Mouse (Mus musculus) MEL (cell line): Measurements from ENCODE around the gene Prim2. TPM values are rescaled to one million over a fixed set of nuclear protein-coding genes. Genes with fewer than 3 reads are reported as not detected.

ENCODE experiments used
- DNase-seq: peaks from one replicate; pipeline ENCODE4 v3.0.0; 2011; ENCODE audit warnings: low read depth, low spot score
- H3K27ac ChIP-seq: 2 replicates; pipeline ENCODE4 v1.5.1; 2012; ENCODE audit warnings: low read depth, mild to moderate bottlenecking, control low read depth, low read length, moderate library complexity; ENCODE audit not compliant: control insufficient read depth
- H3K27me3 ChIP-seq, 2 experiments: fragments of 150-350 bp in 1 of 2; sonication (generic) in 1 of 2; 2 replicates each; pipeline ENCODE4 v1.6.1; 2012; ENCODE audit warnings: low read length in 2 of 2, mild to moderate bottlenecking in 2 of 2, improper control_type of control experiment in 1 of 2, moderate library complexity in 1 of 2; ENCODE audit not compliant: insufficient read depth in 2 of 2, control insufficient read depth in 1 of 2
- H3K36me3 ChIP-seq, 2 experiments: 2 replicates each; pipeline ENCODE4 v1.6.1; 2012 to 2014; ENCODE audit warnings: low read length in 2 of 2, improper control_type of control experiment in 1 of 2, inconsistent platforms in 1 of 2, mild to moderate bottlenecking in 1 of 2; ENCODE audit not compliant: insufficient read depth in 2 of 2, control insufficient read depth in 1 of 2
- H3K4me1 ChIP-seq, 2 experiments: fragments of 150-350 bp in 1 of 2; sonication (generic) in 1 of 2; 2 replicates each; pipeline ENCODE4 v1.6.1; 2012; ENCODE audit warnings: low read length in 2 of 2, improper control_type of control experiment in 1 of 2, mild to moderate bottlenecking in 1 of 2; ENCODE audit not compliant: insufficient read depth in 2 of 2, control insufficient read depth in 1 of 2
- H3K4me3 ChIP-seq, 2 experiments: fragments of 150-350 bp in 1 of 2; sonication (generic) in 1 of 2; 2 replicates each; pipeline ENCODE4 v1.5.1; 2012; ENCODE audit warnings: low read depth in 2 of 2, low read length in 2 of 2, mild to moderate bottlenecking in 2 of 2, moderate library complexity in 2 of 2, control low read depth in 1 of 2, improper control_type of control experiment in 1 of 2; ENCODE audit not compliant: control insufficient read depth in 1 of 2, insufficient read depth in 1 of 2
- H3K79me2 ChIP-seq: 2 replicates; pipeline ENCODE4 v1.6.1; 2012; ENCODE audit warnings: mild to moderate bottlenecking, low read length, moderate library complexity; ENCODE audit not compliant: control insufficient read depth, poor library complexity, insufficient read depth
- H3K9ac ChIP-seq: 2 replicates; pipeline ENCODE4 v1.6.1; 2012; ENCODE audit warnings: low read depth, mild to moderate bottlenecking, control low read depth, low read length, moderate library complexity; ENCODE audit not compliant: control insufficient read depth, poor library complexity, severe bottlenecking
- H3K9me3 ChIP-seq: fragments of 150-350 bp; sonication (generic); replicated peaks from 2 replicates; pipeline ENCODE4 v1.6.1; 2012; ENCODE audit warnings: mild to moderate bottlenecking, low read length, improper control_type of control experiment, moderate library complexity; ENCODE audit not compliant: insufficient read depth
- BHLHE40 ChIP-seq: IDR thresholded peaks from 2 replicates; pipeline ENCODE4 v1.6.1; 2012; ENCODE audit warnings: low read depth, mild to moderate bottlenecking, inconsistent platforms, low read length, improper control_type of control experiment, borderline replicate concordance
- CHD2 ChIP-seq: IDR thresholded peaks from 2 replicates; pipeline ENCODE4 v1.6.1; 2011; ENCODE audit warnings: low read length, improper control_type of control experiment
- CTCF ChIP-seq, 3 experiments: IDR thresholded peaks in 2 of 3; conservative IDR thresholded peaks in 1 of 3; 2 replicates each; pipeline ENCODE4 v1.5.1; 2011 to 2012; ENCODE audit warnings: low read length in 3 of 3, low read depth in 2 of 3, mild to moderate bottlenecking in 2 of 3, improper control_type of control experiment in 1 of 3, inconsistent platforms in 1 of 3, mixed read lengths in 1 of 3, moderate library complexity in 1 of 3; ENCODE audit not compliant: control insufficient read depth in 1 of 3, insufficient read depth in 1 of 3, poor library complexity in 1 of 3, severe bottlenecking in 1 of 3
- ELF1 ChIP-seq: IDR thresholded peaks from 2 replicates; pipeline ENCODE4 v1.6.1; 2014; ENCODE audit warnings: low read depth, mild to moderate bottlenecking, inconsistent platforms, low read length, improper control_type of control experiment, moderate library complexity
- GABPA ChIP-seq: IDR thresholded peaks from 2 replicates; pipeline ENCODE4 v1.6.1; 2012; ENCODE audit warnings: low read depth, mild to moderate bottlenecking, inconsistent platforms, low read length, improper control_type of control experiment, moderate library complexity
- GATA1 ChIP-seq: IDR thresholded peaks from 2 replicates; pipeline ENCODE4 v1.6.1; 2011; ENCODE audit warnings: low read depth, low read length, improper control_type of control experiment
- KAT2A ChIP-seq: conservative IDR thresholded peaks from 2 replicates; pipeline ENCODE4 v1.6.1; 2012; ENCODE audit warnings: low read depth, low read length, improper control_type of control experiment, inconsistent platforms
- MAFK ChIP-seq: IDR thresholded peaks from 2 replicates; pipeline ENCODE4 v1.6.1; 2011; ENCODE audit warnings: low read depth, mild to moderate bottlenecking, low read length, improper control_type of control experiment, borderline replicate concordance
- MAZ ChIP-seq: IDR thresholded peaks from 2 replicates; pipeline ENCODE4 v1.6.1; 2012; ENCODE audit warnings: low read depth, mild to moderate bottlenecking, inconsistent platforms, low read length, improper control_type of control experiment
- MEF2A ChIP-seq: IDR thresholded peaks from 2 replicates; pipeline ENCODE4 v1.6.1; 2014; ENCODE audit warnings: low read depth, mild to moderate bottlenecking, inconsistent platforms, low read length, improper control_type of control experiment; ENCODE audit not compliant: poor library complexity, insufficient replicate concordance, severe bottlenecking; ENCODE audit errors: extremely low read depth
- MYB ChIP-seq: IDR thresholded peaks from 2 replicates; pipeline ENCODE4 v1.6.1; 2011; ENCODE audit warnings: mild to moderate bottlenecking, low read depth, low read length, improper control_type of control experiment
- NRF1 ChIP-seq: IDR thresholded peaks from 2 replicates; pipeline ENCODE4 v1.6.1; 2014; ENCODE audit warnings: low read depth, mild to moderate bottlenecking, inconsistent platforms, low read length, improper control_type of control experiment, moderate library complexity; ENCODE audit not compliant: poor library complexity, insufficient read depth, severe bottlenecking
- RAD21 ChIP-seq: IDR thresholded peaks from 2 replicates; pipeline ENCODE4 v1.6.1; 2011; ENCODE audit warnings: mild to moderate bottlenecking, low read depth, low read length, improper control_type of control experiment
- RCOR1 ChIP-seq: IDR thresholded peaks from 2 replicates; pipeline ENCODE4 v1.6.1; 2012; ENCODE audit warnings: low read depth, mild to moderate bottlenecking, inconsistent platforms, low read length, improper control_type of control experiment
- TCF12 ChIP-seq: IDR thresholded peaks from 2 replicates; pipeline ENCODE4 v1.6.1; 2014; ENCODE audit warnings: low read depth, mild to moderate bottlenecking, inconsistent platforms, low read length, improper control_type of control experiment, moderate library complexity
- UBTF ChIP-seq: IDR thresholded peaks from 2 replicates; pipeline ENCODE4 v1.6.1; 2012; ENCODE audit warnings: low read depth, mild to moderate bottlenecking, inconsistent platforms, low read length, improper control_type of control experiment, moderate library complexity, borderline replicate concordance; ENCODE audit not compliant: insufficient read depth
- USF1 ChIP-seq: IDR thresholded peaks from 2 replicates; pipeline ENCODE4 v1.6.1; 2014; ENCODE audit warnings: low read depth, mild to moderate bottlenecking, inconsistent platforms, low read length, improper control_type of control experiment, moderate library complexity
- USF2 ChIP-seq, 2 experiments: IDR thresholded peaks; 2 replicates each; pipeline ENCODE4 v1.6.1; 2011 to 2012; ENCODE audit warnings: improper control_type of control experiment in 2 of 2, low read length in 2 of 2, borderline replicate concordance in 1 of 2, inconsistent platforms in 1 of 2, low read depth in 1 of 2, mild to moderate bottlenecking in 1 of 2; ENCODE audit not compliant: insufficient read depth in 1 of 2
- ZMIZ1 ChIP-seq: IDR thresholded peaks from 2 replicates; pipeline ENCODE4 v1.6.1; 2012; ENCODE audit warnings: low read depth, mild to moderate bottlenecking, inconsistent platforms, low read length, improper control_type of control experiment, moderate library complexity
- polyA plus RNA-seq, 2 experiments: library from polyadenylated mRNA; stranded (reverse) in 1 of 2; unstranded in 1 of 2; fragments of >175 nt in 1 of 2; fragments of >200 nt in 1 of 2; gene quantifications; 2 replicates each; pipeline versions ENCODE4 v1.2.1 to v1.2.4; 2012; ENCODE audit warnings: low replicate concordance in 2 of 2, low read depth in 1 of 2; ENCODE audit not compliant: insufficient read length in 2 of 2, insufficient read depth in 1 of 2, missing spikeins in 1 of 2
- total RNA-seq: library from RNA; depleted of rRNA; stranded (reverse); fragments of 300-350 nt; gene quantifications from 2 replicates; pipeline ENCODE4 v1.2.3, GENCODE M21; 2012

The Prim2 gene
- total and polyA plus RNA-seq, 3 experiments = 36.1 to 48.9 TPM; not detected in 1

- H3K9me3 ChIP-seq = no peaks in the 10 kb centered on the region
- no peak overlapping the region for H3K27ac ChIP-seq
- no peak overlapping the region for H3K4me3 ChIP-seq
- no peak for DNase-seq
- H3K36me3 ChIP-seq = peaks cover 6 to 18% of the 10 kb centered on the region in 2 experiments
- H3K79me2 ChIP-seq = peaks cover 1% of the 10 kb centered on the region; the same call in 1 of the 2 replicates
- H3K9ac ChIP-seq = no peak overlapping the region
- TF ChIP-seq ELF1 (no peak), ZMIZ1 (no peak), UBTF (no peak), USF2 (IDR thresholded peaks at IDR 0.05; ENCODE audit: borderline replicate concordance in 1 of 2, insufficient read depth in 1 of 2, low read depth in 1 of 2, low read length in 2 of 2) (no peak), TCF12 (no peak), RCOR1 (no peak), CTCF (IDR thresholded peaks at IDR 0.05 in 2 of 3, conservative IDR thresholded peaks at IDR 0.05 in 1 of 3; ENCODE audit: control insufficient read depth in 1 of 3, insufficient read depth in 1 of 3, low read depth in 2 of 3, low read length in 3 of 3, poor library complexity in 1 of 3, severe bottlenecking in 1 of 3) (no peak), KAT2A (no peak)
- H3K27me3 ChIP-seq = no peaks in the 10 kb centered on the region
- peaks cover 5 to 6% of the 10 kb centered on the region in 2 experiments for H3K4me1 ChIP-seq
Measured at GRCm38 (mm10) chr1:33641139-33641538, 28.5 kb downstream of the Prim2 start.

GRCm38 (mm10) chr1:33640089-33640488 lies 29.5 kb downstream of the Prim2 start:
- peaks cover 0 to 18% of the 10 kb centered on the region in 2 experiments; a peak in 2 of 4 replicates for H3K36me3 ChIP-seq
- H3K27ac ChIP-seq = no peak overlapping the region
- no peaks in the 10 kb centered on the region for H3K4me1 ChIP-seq
- H3K27me3 ChIP-seq = no peaks in the 10 kb centered on the region
- H3K4me3 ChIP-seq = no peak overlapping the region
- peaks cover 1% of the 10 kb centered on the region; the same call in 1 of the 2 replicates for H3K79me2 ChIP-seq
- no peak for DNase-seq
- H3K9me3 ChIP-seq = no peaks in the 10 kb centered on the region
- H3K9ac ChIP-seq = no peak overlapping the region
- TF ChIP-seq GABPA (no peak), MAFK (no peak), GATA1 (no peak), TCF12 (no peak), CHD2 (no peak), ZMIZ1 (no peak), ELF1 (no peak), BHLHE40 (no peak), KAT2A (no peak), MEF2A (no peak), USF2 (IDR thresholded peaks at IDR 0.05; ENCODE audit: borderline replicate concordance in 1 of 2, insufficient read depth in 1 of 2, low read depth in 1 of 2, low read length in 2 of 2) (no peak), USF1 (no peak), MYB (no peak), MAZ (no peak), NRF1 (no peak), RAD21 (no peak), UBTF (no peak)
